Comparison of ENCODE assay signal across 8 mouse cellular contexts in the genomic region with DNA sequence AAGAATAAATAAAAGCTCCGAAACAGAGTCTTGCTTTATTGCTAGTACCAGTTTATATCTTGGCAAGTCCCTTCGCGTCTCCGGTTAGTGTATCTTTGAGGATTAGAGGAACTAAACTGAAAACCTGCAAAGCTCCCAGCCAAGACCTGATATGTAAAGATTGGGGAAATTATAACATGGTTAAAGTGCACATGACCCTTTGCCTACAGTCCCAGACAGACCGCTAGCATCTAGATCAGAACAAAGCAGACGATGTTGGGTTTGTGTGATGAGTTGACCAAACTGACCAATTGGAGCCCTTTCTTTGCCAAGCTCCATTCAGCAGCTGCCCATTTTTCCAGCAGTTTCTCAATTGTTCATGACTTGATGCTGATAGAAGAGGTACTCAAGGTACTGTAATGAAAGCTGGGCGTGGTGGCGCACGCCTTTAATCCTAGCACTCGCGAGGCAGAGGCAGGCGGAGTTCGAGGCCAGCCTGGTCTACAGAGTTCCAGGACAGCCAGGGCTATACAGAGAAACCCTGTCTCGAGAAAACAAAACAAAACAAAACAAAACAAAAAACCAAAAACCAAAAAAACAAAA. TPM values are rescaled to one million over a fixed set of nuclear protein-coding genes. Genes with fewer than 3 reads are reported as not detected.
DNase-seq lines count a peak whose midpoint lies in the region; ATAC-seq lines count a peak whose summit lies in the region.

No protein-coding gene starts in this region.

- peaks cover 24% of the 10 kb centered on the region for H3K36me3 ChIP-seq in heart, embryonic 15.5 days
- H3K36me3 ChIP-seq in hindbrain, embryonic 11.5 days (ENCODE audit: control insufficient read depth, insufficient read depth, low read length): peaks cover 10% of the 10 kb centered on the region
- peaks cover 17% of the 10 kb centered on the region for H3K36me3 ChIP-seq in midbrain, embryonic 11.5 days (ENCODE audit: control insufficient read depth, insufficient read depth, low read length)

- no peak overlapping the region for H3K9ac ChIP-seq in heart, embryonic 15.5 days
- H3K9ac ChIP-seq in hindbrain, embryonic 11.5 days (ENCODE audit: low read depth, low read length): no peak overlapping the region
- H3K9ac ChIP-seq in midbrain, embryonic 11.5 days (ENCODE audit: low read length): no peak overlapping the region

- no peaks in the 10 kb centered on the region for H3K27me3 ChIP-seq in heart, embryonic 15.5 days
- H3K27me3 ChIP-seq in hindbrain, embryonic 11.5 days (ENCODE audit: control insufficient read depth, insufficient read depth, low read length): no peaks in the 10 kb centered on the region
- H3K27me3 ChIP-seq in midbrain, embryonic 11.5 days (ENCODE audit: control insufficient read depth, insufficient read depth, low read length): no peaks in the 10 kb centered on the region

- WGBS in heart, embryonic 15.5 days: 84% methylated on average over 14 of the region's 14 CpGs
- 92% methylated on average over 14 of the region's 14 CpGs for WGBS in hindbrain, embryonic 11.5 days
- WGBS in midbrain, embryonic 11.5 days: 89% methylated on average over 14 of the region's 14 CpGs

- peak overlapping the region; percentile 78 for H3K4me2 ChIP-seq in heart, embryonic 15.5 days
- H3K4me2 ChIP-seq in hindbrain, embryonic 11.5 days (replicated peaks; ENCODE audit: low read depth, low read length): 0 out of 2 replicates have a peak overlapping the region, but pooled peaks have one; percentile 91
- H3K4me2 ChIP-seq in midbrain, embryonic 11.5 days: peak overlapping the region; percentile 96

- peak overlapping the region; percentile 64 for H3K4me3 ChIP-seq in heart, embryonic 15.5 days
- H3K4me3 ChIP-seq in hindbrain, embryonic 11.5 days (ENCODE audit: low read depth, low read length): peak overlapping the region; percentile 83
- no peak overlapping the region; the same call in 1 of the 2 replicates for H3K4me3 ChIP-seq in midbrain, embryonic 11.5 days (ENCODE audit: low read depth, low read length)

- no peak for DNase-seq in heart, adult 18-20 months
- DNase-seq in R1 (ENCODE audit: low read depth, low spot score): peak; percentile 17
- DNase-seq in hindbrain, embryonic 11.5 days (ENCODE audit: low spot score): no peak
- no peak for DNase-seq in midbrain, embryonic 11.5 days (ENCODE audit: low spot score, missing footprints)
- no peak for DNase-seq in right cerebral cortex, adult 18-20 months
- no peak for DNase-seq in layer of hippocampus, adult 9-11 months
- no peak for DNase-seq in cerebellum, adult 18-20 months

- no peaks in the 10 kb centered on the region for H3K9me3 ChIP-seq in heart, embryonic 15.5 days (replicated peaks)
- H3K9me3 ChIP-seq in hindbrain, embryonic 11.5 days (ENCODE audit: control insufficient read depth, low read length): no peaks in the 10 kb centered on the region
- no peaks in the 10 kb centered on the region for H3K9me3 ChIP-seq in midbrain, embryonic 11.5 days (ENCODE audit: control insufficient read depth, low read length)

- H3K27ac ChIP-seq in heart, embryonic 15.5 days: no peak overlapping the region
- no peak overlapping the region for H3K27ac ChIP-seq in hindbrain, embryonic 11.5 days (ENCODE audit: low read depth, low read length)
- no peak overlapping the region for H3K27ac ChIP-seq in midbrain, embryonic 11.5 days (ENCODE audit: low read depth, low read length)

- ATAC-seq in heart, embryonic 15.5 days (replicated peaks; ENCODE audit: insufficient number of reproducible peaks, insufficient read depth, low FRiP score, low read depth): no peak
- ATAC-seq in hindbrain, embryonic 11.5 days (ENCODE audit: low FRiP score): no peak
- no peak for ATAC-seq in midbrain, embryonic 11.5 days (ENCODE audit: low FRiP score)

- peaks cover 53% of the 10 kb centered on the region for H3K4me1 ChIP-seq in heart, embryonic 15.5 days (replicated peaks)
- peaks cover 13% of the 10 kb centered on the region for H3K4me1 ChIP-seq in hindbrain, embryonic 11.5 days (replicated peaks; ENCODE audit: control insufficient read depth, insufficient read depth, low read length)
- H3K4me1 ChIP-seq in midbrain, embryonic 11.5 days (ENCODE audit: control insufficient read depth, insufficient read depth, low read length): peaks cover 34% of the 10 kb centered on the region

RNA-seq across cellular contexts. Expression of a gene that starts 0.8 kb away (rescaled TPM):
- 474 and 613 TPM in 2 replicates for polyA plus RNA-seq in heart, embryonic 15.5 days (2015; fragmentation: Nextera tagmentation; extraction: Ambion mirVana)
- 100 to 1,000 TPM; 336 to 368 TPM for total RNA-seq in heart, adult 18-20 months (2021)
- 988 and 1,016 TPM in 2 replicates for polyA plus RNA-seq in hindbrain, embryonic 11.5 days (2014; fragmentation: Nextera tagmentation; extraction: Ambion mirVana)
- 1,018 and 1,101 TPM in 2 replicates for polyA plus RNA-seq in midbrain, embryonic 11.5 days (2014; fragmentation: Nextera tagmentation; extraction: Ambion mirVana)

RNA-seq across cellular contexts. Expression of a gene that starts 1.1 kb away (rescaled TPM):
- 78.9 and 88.5 TPM in 2 replicates for polyA plus RNA-seq in heart, embryonic 15.5 days (2015; fragmentation: Nextera tagmentation; extraction: Ambion mirVana)
- total RNA-seq in heart, adult 18-20 months (2021): 100 to 1,000 TPM in 1 of 2 experiments, 10 to 100 TPM in 1; 96.6 to 115 TPM
- polyA plus RNA-seq in hindbrain, embryonic 11.5 days (2014; fragmentation: Nextera tagmentation; extraction: Ambion mirVana): 147 and 149 TPM in 2 replicates
- polyA plus RNA-seq in midbrain, embryonic 11.5 days (2014; fragmentation: Nextera tagmentation; extraction: Ambion mirVana): 149 and 157 TPM in 2 replicates

RNA-seq across cellular contexts. Expression of a gene that starts 9.0 kb away (rescaled TPM):
- 0.99 and 1.1 TPM in 2 replicates for polyA plus RNA-seq in heart, embryonic 15.5 days (2015; fragmentation: Nextera tagmentation; extraction: Ambion mirVana)
- under 1 TPM in 1 of 2 experiments, not detected in 1; 0.18 TPM for total RNA-seq in heart, adult 18-20 months (2021)
- polyA plus RNA-seq in hindbrain, embryonic 11.5 days (2014; fragmentation: Nextera tagmentation; extraction: Ambion mirVana): 1.5 and 1.8 TPM in 2 replicates
- polyA plus RNA-seq in midbrain, embryonic 11.5 days (2014; fragmentation: Nextera tagmentation; extraction: Ambion mirVana): 1.4 TPM in 2 replicates

RNA-seq across cellular contexts. Expression of a gene that starts 59.1 kb away (rescaled TPM):
- 19.0 and 23.2 TPM in 2 replicates for polyA plus RNA-seq in heart, embryonic 15.5 days (2015; fragmentation: Nextera tagmentation; extraction: Ambion mirVana)
- 10 to 100 TPM; 14.2 to 16.0 TPM for total RNA-seq in heart, adult 18-20 months (2021)
- polyA plus RNA-seq in hindbrain, embryonic 11.5 days (2014; fragmentation: Nextera tagmentation; extraction: Ambion mirVana): 32.9 and 37.3 TPM in 2 replicates
- 34.4 and 39.3 TPM in 2 replicates for polyA plus RNA-seq in midbrain, embryonic 11.5 days (2014; fragmentation: Nextera tagmentation; extraction: Ambion mirVana)
